Mouse (Mus musculus): ENCODE measurements around the gene Cep55. TPM values are rescaled to one million over a fixed set of nuclear protein-coding genes. Genes with fewer than 3 reads are reported as not detected.
A peak's percentile ranks its signal among the peaks of the same experiment; 100 is the strongest.

The Cep55 gene
- polyA plus RNA-seq, 1 experiment from 2014 or later: 28.1 TPM

DNA sequence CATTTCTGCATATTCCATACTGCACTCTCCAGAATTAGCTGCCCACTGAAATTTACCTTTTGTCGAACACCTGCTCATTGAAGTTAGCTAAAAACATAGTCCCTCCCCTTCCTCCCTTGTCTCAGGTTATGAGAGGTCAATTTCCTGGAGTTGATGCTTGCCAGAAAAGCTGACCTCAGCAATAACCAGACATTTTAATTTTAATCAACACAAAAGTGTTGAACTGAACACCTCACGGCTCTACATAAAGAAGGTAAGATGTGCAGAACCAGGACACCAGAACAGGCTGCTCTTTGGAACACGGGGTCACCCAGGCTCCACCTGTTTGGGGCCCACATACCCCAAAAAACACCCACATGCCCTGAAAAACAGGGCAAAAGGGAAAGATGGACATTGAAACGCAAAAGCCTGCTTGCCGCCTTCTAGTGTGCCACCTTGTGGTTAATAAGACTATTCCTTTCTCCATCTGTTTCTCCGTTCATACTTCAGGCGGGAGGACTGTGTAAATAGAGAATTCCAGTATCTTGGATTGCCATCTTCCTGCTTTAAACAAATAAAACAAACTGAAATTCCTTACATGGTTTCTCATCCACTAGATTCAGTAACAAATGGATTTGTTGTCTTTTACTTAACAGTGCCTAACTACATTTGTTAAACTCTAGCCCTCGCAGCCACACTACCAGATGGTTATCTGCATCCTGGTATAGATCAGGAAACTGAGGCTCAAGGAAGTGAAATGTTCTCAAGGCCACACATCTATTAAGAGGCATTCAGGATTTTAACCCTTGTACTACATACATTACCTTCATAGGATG is 1.4 kb upstream of the Cep55 start:
- WGBS (ENCODE audit: insufficient replicate concordance): 20% methylated on average over 8 of the region's 8 CpGs
- H3K9ac ChIP-seq (ENCODE audit: low read depth, low read length): peak overlapping the region; percentile 61; the same call in 1 of the 2 replicates
- no peaks in the 10 kb centered on the region for H3K36me3 ChIP-seq (ENCODE audit: control insufficient read depth, insufficient read depth, low read length)
- H3K27me3 ChIP-seq (ENCODE audit: control insufficient read depth, insufficient read depth, low read length): no peaks in the 10 kb centered on the region
- no peak overlapping the region for H3K27ac ChIP-seq (ENCODE audit: low read depth, low read length)
- no peaks in the 10 kb centered on the region for H3K9me3 ChIP-seq (replicated peaks; ENCODE audit: control insufficient read depth, low read length)
- peaks cover 6% of the 10 kb centered on the region; the same call in 1 of the 2 replicates for H3K4me1 ChIP-seq (ENCODE audit: control insufficient read depth, insufficient read depth, low read length)
- peak overlapping the region; percentile 58 for H3K4me3 ChIP-seq (ENCODE audit: low read depth, low read length)
- ATAC-seq (replicated peaks; ENCODE audit: insufficient number of reproducible peaks, low FRiP score, low TSS enrichment): no peak
- H3K4me2 ChIP-seq: peak overlapping the region; percentile 64

- Histone ChIP-seq H3K9ac (ENCODE audit: low read depth, low read length) (peak overlapping the region; percentile 61), H3K27me3 (ENCODE audit: control insufficient read depth, insufficient read depth, low read length) (no peaks in the 10 kb centered on the region), H3K4me1 (ENCODE audit: control insufficient read depth, insufficient read depth, low read length) (peaks cover 6% of the 10 kb centered on the region; the same call in 1 of the 2 replicates), H3K4me3 (ENCODE audit: low read depth, low read length) (peak overlapping the region; percentile 58), H3K36me3 (ENCODE audit: control insufficient read depth, insufficient read depth, low read length) (peaks cover 3% of the 10 kb centered on the region; the same call in 1 of the 2 replicates), H3K9me3 (replicated peaks; ENCODE audit: control insufficient read depth, low read length) (no peaks in the 10 kb centered on the region), H3K4me2 (peak overlapping the region; percentile 64), H3K27ac (ENCODE audit: low read depth, low read length) (no peak overlapping the region)
- peak; percentile 77 for ATAC-seq (replicated peaks; ENCODE audit: insufficient number of reproducible peaks, low FRiP score, low TSS enrichment)
- 1% methylated on average over 23 of the region's 23 CpGs for WGBS (ENCODE audit: insufficient replicate concordance)
These were observed 577 bp upstream of the Cep55 start for GRCm38 (mm10) chr19:38054149-38054719.

- Histone ChIP-seq H3K27me3 (ENCODE audit: control insufficient read depth, insufficient read depth, low read length) (no peaks in the 10 kb centered on the region), H3K4me1 (ENCODE audit: control insufficient read depth, insufficient read depth, low read length) (peaks cover 6% of the 10 kb centered on the region; the same call in 1 of the 2 replicates), H3K27ac (ENCODE audit: low read depth, low read length) (no peak overlapping the region), H3K4me3 (ENCODE audit: low read depth, low read length) (peak overlapping the region; percentile 58), H3K36me3 (ENCODE audit: control insufficient read depth, insufficient read depth, low read length) (peaks cover 3% of the 10 kb centered on the region; the same call in 1 of the 2 replicates), H3K4me2 (peak overlapping the region; percentile 69), H3K9me3 (replicated peaks; ENCODE audit: control insufficient read depth, low read length) (no peaks in the 10 kb centered on the region), H3K9ac (ENCODE audit: low read depth, low read length) (peak overlapping the region; percentile 81)
- 15% methylated on average over 6 of the region's 6 CpGs for WGBS (ENCODE audit: insufficient replicate concordance)
- no peak for ATAC-seq (replicated peaks; ENCODE audit: insufficient number of reproducible peaks, low FRiP score, low TSS enrichment)
These were observed 987 bp downstream of the Cep55 start for GRCm38 (mm10) chr19:38055798-38056197.

DNA sequence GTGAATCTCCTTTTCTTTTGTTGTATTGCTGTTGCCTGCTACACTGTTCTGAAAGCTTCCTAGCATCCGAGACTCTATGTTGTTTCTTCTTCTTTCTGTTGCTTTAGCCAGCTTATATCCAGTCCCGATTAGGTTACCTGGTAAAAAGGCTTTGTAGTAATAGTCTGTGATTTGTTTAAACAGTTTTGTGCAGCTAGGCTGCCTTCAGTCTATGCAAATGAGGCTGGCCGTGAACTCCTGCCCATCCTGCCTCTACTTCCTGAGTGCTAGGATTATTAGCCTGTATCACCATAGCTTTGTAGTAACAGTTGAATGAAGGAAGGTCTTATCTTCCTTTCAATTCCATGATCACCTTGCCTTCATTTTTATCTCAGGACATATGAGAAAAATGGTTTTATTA is 1.5 kb downstream of the Cep55 start:
- peak overlapping the region; percentile 58 for H3K4me3 ChIP-seq (ENCODE audit: low read depth, low read length)
- H3K9ac ChIP-seq (ENCODE audit: low read depth, low read length): no peak overlapping the region
- no peak for ATAC-seq (replicated peaks; ENCODE audit: insufficient number of reproducible peaks, low FRiP score, low TSS enrichment)
- H3K4me2 ChIP-seq: peak overlapping the region; percentile 69
- no peaks in the 10 kb centered on the region for H3K9me3 ChIP-seq (replicated peaks; ENCODE audit: control insufficient read depth, low read length)
- no peaks in the 10 kb centered on the region for H3K27me3 ChIP-seq (ENCODE audit: control insufficient read depth, insufficient read depth, low read length)
- 59% methylated on average over 3 of the region's 3 CpGs for WGBS (ENCODE audit: insufficient replicate concordance)
- H3K36me3 ChIP-seq (ENCODE audit: control insufficient read depth, insufficient read depth, low read length): peaks cover 5% of the 10 kb centered on the region
- H3K4me1 ChIP-seq (ENCODE audit: control insufficient read depth, insufficient read depth, low read length): peaks cover 6% of the 10 kb centered on the region; the same call in 1 of the 2 replicates
- no peak overlapping the region for H3K27ac ChIP-seq (ENCODE audit: low read depth, low read length)

DNA sequence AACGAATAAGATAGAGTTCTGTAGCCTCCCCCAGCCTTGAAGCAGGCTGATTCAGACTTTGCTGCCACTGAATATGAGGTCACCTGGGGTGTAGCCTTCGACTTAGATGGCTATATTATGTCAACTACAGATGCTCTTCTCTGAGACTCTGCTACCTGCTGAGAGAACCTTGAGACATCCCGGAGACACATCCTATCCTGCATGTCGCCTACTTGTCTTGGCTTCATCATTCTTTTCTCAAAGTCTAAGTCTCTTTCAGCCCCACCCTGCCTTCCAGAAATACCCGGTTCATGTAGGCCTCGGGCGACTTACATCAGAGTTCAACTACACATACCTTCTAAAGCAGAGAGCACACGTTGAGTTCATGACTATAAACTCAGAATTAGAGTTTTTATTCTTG is 2.1 kb downstream of the Cep55 start:
- Histone ChIP-seq H3K4me1 (ENCODE audit: control insufficient read depth, insufficient read depth, low read length) (peaks cover 6% of the 10 kb centered on the region; the same call in 1 of the 2 replicates), H3K36me3 (ENCODE audit: control insufficient read depth, insufficient read depth, low read length) (peaks cover 6% of the 10 kb centered on the region), H3K9ac (ENCODE audit: low read depth, low read length) (no peak overlapping the region), H3K4me2 (no peak overlapping the region), H3K9me3 (replicated peaks; ENCODE audit: control insufficient read depth, low read length) (no peaks in the 10 kb centered on the region), H3K4me3 (ENCODE audit: low read depth, low read length) (no peak overlapping the region), H3K27me3 (ENCODE audit: control insufficient read depth, insufficient read depth, low read length) (no peaks in the 10 kb centered on the region), H3K27ac (ENCODE audit: low read depth, low read length) (no peak overlapping the region)
- 82% methylated on average over 8 of the region's 8 CpGs for WGBS (ENCODE audit: insufficient replicate concordance)
- ATAC-seq (replicated peaks; ENCODE audit: insufficient number of reproducible peaks, low FRiP score, low TSS enrichment): no peak

DNA sequence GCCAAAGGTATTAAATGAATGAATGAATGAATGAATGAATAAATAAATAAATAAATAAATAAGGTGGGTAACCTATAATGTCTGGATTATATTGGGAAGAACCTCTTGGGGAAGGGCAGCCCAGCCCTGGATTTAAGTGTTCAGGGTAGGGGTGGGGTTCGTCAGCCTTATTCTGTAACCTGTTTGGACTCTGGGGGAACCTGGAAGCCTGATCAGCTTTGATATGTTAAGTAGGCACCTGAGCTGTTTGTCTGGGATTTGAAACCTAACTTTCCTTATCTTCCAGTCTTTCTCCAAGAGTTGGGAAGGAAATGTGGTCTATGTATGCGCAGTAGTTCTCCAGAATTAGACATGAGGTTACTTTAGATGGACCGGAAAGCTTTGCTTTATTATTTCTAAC is 8.4 kb downstream of the Cep55 start:
- 82% methylated on average over 3 of the region's 3 CpGs for WGBS (ENCODE audit: insufficient replicate concordance)
- H3K27ac ChIP-seq (ENCODE audit: low read depth, low read length): no peak overlapping the region
- no peak overlapping the region for H3K9ac ChIP-seq (ENCODE audit: low read depth, low read length)
- no peaks in the 10 kb centered on the region for H3K4me1 ChIP-seq (ENCODE audit: control insufficient read depth, insufficient read depth, low read length)
- H3K27me3 ChIP-seq (ENCODE audit: control insufficient read depth, insufficient read depth, low read length): no peaks in the 10 kb centered on the region
- no peaks in the 10 kb centered on the region for H3K9me3 ChIP-seq (replicated peaks; ENCODE audit: control insufficient read depth, low read length)
- ATAC-seq (replicated peaks; ENCODE audit: insufficient number of reproducible peaks, low FRiP score, low TSS enrichment): no peak
- H3K36me3 ChIP-seq (ENCODE audit: control insufficient read depth, insufficient read depth, low read length): peaks cover 6% of the 10 kb centered on the region
- no peak overlapping the region for H3K4me2 ChIP-seq
- no peak overlapping the region for H3K4me3 ChIP-seq (ENCODE audit: low read depth, low read length)

DNA sequence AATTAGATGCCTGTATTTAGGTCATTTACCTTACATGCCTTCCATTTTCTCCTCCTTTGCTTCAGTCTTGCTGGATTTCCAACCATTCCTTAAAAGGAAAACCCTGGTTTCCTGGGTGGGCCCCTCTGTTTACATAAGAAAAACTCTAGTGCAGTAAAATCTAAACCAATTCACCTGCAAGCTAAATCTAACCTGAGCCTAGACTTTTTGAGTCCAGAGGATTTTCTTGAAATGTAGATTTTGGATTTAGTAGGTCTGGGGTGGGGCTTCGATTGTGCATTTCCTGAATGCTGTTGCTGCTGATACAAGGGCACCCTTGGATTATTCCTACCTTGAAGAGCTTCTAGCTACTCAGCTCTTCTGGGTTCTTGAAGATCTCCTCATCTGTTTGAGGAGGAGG is 9.2 kb downstream of the Cep55 start:
- peaks cover 5% of the 10 kb centered on the region for H3K36me3 ChIP-seq (ENCODE audit: control insufficient read depth, insufficient read depth, low read length)
- no peak overlapping the region for H3K4me3 ChIP-seq (ENCODE audit: low read depth, low read length)
- H3K4me1 ChIP-seq (ENCODE audit: control insufficient read depth, insufficient read depth, low read length): no peaks in the 10 kb centered on the region
- no peak overlapping the region for H3K4me2 ChIP-seq
- no peaks in the 10 kb centered on the region for H3K27me3 ChIP-seq (ENCODE audit: control insufficient read depth, insufficient read depth, low read length)
- 93% methylated on average over 1 of the region's 1 CpGs for WGBS (ENCODE audit: insufficient replicate concordance)
- H3K27ac ChIP-seq (ENCODE audit: low read depth, low read length): no peak overlapping the region
- H3K9ac ChIP-seq (ENCODE audit: low read depth, low read length): no peak overlapping the region
- H3K9me3 ChIP-seq (replicated peaks; ENCODE audit: control insufficient read depth, low read length): no peaks in the 10 kb centered on the region
- ATAC-seq (replicated peaks; ENCODE audit: insufficient number of reproducible peaks, low FRiP score, low TSS enrichment): no peak

DNA sequence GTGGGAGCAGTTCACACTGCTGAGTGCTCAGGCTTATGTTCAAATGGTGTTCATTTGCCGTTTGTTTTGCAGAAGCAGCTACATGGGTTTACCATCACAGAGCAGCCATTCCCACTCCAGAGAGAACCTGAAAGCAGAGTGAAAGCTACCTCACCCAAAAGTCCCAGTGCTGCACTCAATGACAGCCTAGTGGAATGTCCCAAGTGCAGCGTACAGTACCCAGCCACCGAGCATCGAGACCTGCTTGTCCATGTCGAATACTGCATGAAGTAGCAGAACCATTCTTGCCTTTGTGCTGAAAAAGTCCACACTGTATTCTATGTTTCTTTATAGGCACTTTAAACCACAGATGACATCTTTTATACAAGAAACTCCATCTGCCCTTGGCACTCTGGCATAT is 18.4 kb downstream of the Cep55 start:
- no peak overlapping the region for H3K27ac ChIP-seq (ENCODE audit: low read depth, low read length)
- H3K4me2 ChIP-seq: no peak overlapping the region
- no peak for ATAC-seq (replicated peaks; ENCODE audit: insufficient number of reproducible peaks, low FRiP score, low TSS enrichment)
- H3K36me3 ChIP-seq (ENCODE audit: control insufficient read depth, insufficient read depth, low read length): peaks cover 23% of the 10 kb centered on the region
- WGBS (ENCODE audit: insufficient replicate concordance): 81% methylated on average over 5 of the region's 5 CpGs
- H3K9me3 ChIP-seq (replicated peaks; ENCODE audit: control insufficient read depth, low read length): no peaks in the 10 kb centered on the region
- H3K27me3 ChIP-seq (ENCODE audit: control insufficient read depth, insufficient read depth, low read length): no peaks in the 10 kb centered on the region
- H3K4me1 ChIP-seq (ENCODE audit: control insufficient read depth, insufficient read depth, low read length): no peaks in the 10 kb centered on the region
- H3K4me3 ChIP-seq (ENCODE audit: low read depth, low read length): no peak overlapping the region
- H3K9ac ChIP-seq (ENCODE audit: low read depth, low read length): no peak overlapping the region

All from heart, embryonic 11.5 days (tissue).